In genomic region chr7:30094646-30095429, GRCm38 (mm10) we compare ENCODE assay signal across 8 mouse cellular contexts. TPM values are rescaled to one million over a fixed set of nuclear protein-coding genes. Genes with fewer than 3 reads are reported as not detected.
DNase-seq lines count a peak whose midpoint lies in the region; ATAC-seq and TF ChIP-seq lines count a peak whose summit lies in the region.

Gene Zfp260, plus strand, starts transcription at chr7:30094777.

- DNase-seq in ES-E14 (ENCODE audit: low read depth, low spot score), result peak; percentile 91
- DNase-seq in cerebellum, adult 11-12 months, result peak; percentile 89
- DNase-seq in heart, postnatal 25 days (ENCODE audit: low spot score), result peak; percentile 81
- peak; percentile 88 to 97 for DNase-seq in layer of hippocampus, adult 18-20 months (ENCODE audit: low spot score in 2 of 2)
- DNase-seq in lung, adult 2 months, result peak; percentile 86
- DNase-seq in thymus, adult 18-20 months, result peak; percentile 82 to 90

- peak within 1 kb of the TSS; percentile 95 for H3K9ac ChIP-seq in ES-E14 (ENCODE audit: insufficient read depth, low read depth, low read length, poor library complexity, severe bottlenecking)
- H3K9ac ChIP-seq in forebrain, embryonic 15.5 days (replicated peaks), result peak within 1 kb of the TSS; percentile 93

- no peaks in the 10 kb centered on the region for H3K9me3 ChIP-seq in ES-E14 (ENCODE audit: control insufficient read depth, insufficient read depth, low read depth, low read length)
- no peaks in the 10 kb centered on the region for H3K9me3 ChIP-seq in forebrain, embryonic 15.5 days

- peaks cover 2 to 18% of the 10 kb centered on the region in 2 experiments; a peak in 2 of 4 replicates for H3K4me1 ChIP-seq in ES-E14 (ENCODE audit: control insufficient read depth in 2 of 2, insufficient read depth in 2 of 2, low read length in 2 of 2, poor library complexity in 1 of 2)
- H3K4me1 ChIP-seq in forebrain, embryonic 15.5 days, result peaks cover 42% of the 10 kb centered on the region
- H3K4me1 ChIP-seq in lung, adult 2 months (ENCODE audit: control insufficient read depth, insufficient read depth, low read length), result peaks cover 7% of the 10 kb centered on the region; the same call in 1 of the 2 replicates

- H3K27me3 ChIP-seq in forebrain, embryonic 15.5 days, result no peaks in the 10 kb centered on the region

- intact Hi-C loops in heart, postnatal 25 days (cut with DNase I), result no loop called here

- peak within 1 kb of the TSS; percentile 80 for H3K27ac ChIP-seq in ES-E14 (ENCODE audit: insufficient read depth, low read depth, low read length, poor library complexity, severe bottlenecking)
- peak within 1 kb of the TSS; percentile 99 for H3K27ac ChIP-seq in forebrain, embryonic 15.5 days (replicated peaks)

- H3K36me3 ChIP-seq in ES-E14 (ENCODE audit: control insufficient read depth, insufficient read depth, low read length, poor library complexity, severe bottlenecking), result no peaks in the 10 kb centered on the region
- peaks cover 13% of the 10 kb centered on the region; the same call in 1 of the 2 replicates for H3K36me3 ChIP-seq in forebrain, embryonic 15.5 days

- peak within 1 kb of the TSS; percentile 69 for H3K4me2 ChIP-seq in forebrain, embryonic 15.5 days (replicated peaks)

- WGBS in forebrain, embryonic 15.5 days, result 0% methylated on average over 26 of the region's 26 CpGs
- whole genome bisulfite sequencing in lung, adult 2 months, result under 1% methylated on average over 26 of the region's 26 CpGs

- in situ Hi-C loops in ES-E14 (cut with MboI; ENCODE audit: low sequenced_read_pairs in 2 of 2, unreplicated experiment in 2 of 2), result no loop called here

- peak; percentile 82; the same call in 1 of the 2 replicates for TF ChIP-seq POLR2A in lung, adult 2 months (IDR thresholded peaks at IDR 0.05; ENCODE audit: borderline replicate concordance, extremely low read depth, low read depth, low read length)

- no peak for TF ChIP-seq CTCF in lung, adult 2 months (IDR thresholded peaks at IDR 0.05; ENCODE audit: insufficient read depth, low read length)

- H3K4me3 ChIP-seq in ES-E14 (ENCODE audit: insufficient read depth in 1 of 2, low read depth in 1 of 2, low read length in 2 of 2, poor library complexity in 1 of 2, severe bottlenecking in 1 of 2), result peak within 1 kb of the TSS; percentile 77 to 82
- peak within 1 kb of the TSS; percentile 70 for H3K4me3 ChIP-seq in forebrain, embryonic 15.5 days
- peak within 1 kb of the TSS; percentile 95 for H3K4me3 ChIP-seq in lung, adult 2 months (replicated peaks; ENCODE audit: extremely low read depth, low read depth, low read length)

- ATAC-seq in forebrain, embryonic 15.5 days (replicated peaks), result peak; percentile 79
- ATAC-seq in neutrophil, adult 5-6 weeks (ENCODE audit: extremely low read depth, insufficient number of reproducible peaks, low FRiP score, poor library complexity, severe bottlenecking), result peak; percentile 57

TF ChIP-seq in ES-E14, 5 proteins besides CTCF, POLR2A, EP300 and RAD21:
- TF ChIP-seq ZC3H11A (IDR thresholded peaks at IDR 0.05; ENCODE audit: borderline replicate concordance, low read depth, low read length) (no peak), ZNF384 (IDR thresholded peaks at IDR 0.05; ENCODE audit: low read depth, low read length) (no peak), CHD2 (IDR thresholded peaks at IDR 0.05; ENCODE audit: low read depth, low read length) (0 out of 2 replicates have a peak, but pooled peaks have one; percentile 68), MAFK (IDR thresholded peaks at IDR 0.05; ENCODE audit: insufficient read depth, low read depth, low read length) (no peak), HCFC1 (IDR thresholded peaks at IDR 0.05; ENCODE audit: borderline replicate concordance, insufficient read depth, low read length) (peak; percentile 92)

RNA-seq across cellular contexts. Expression of gene Zfp260, which starts in this region (rescaled TPM):
- total RNA-seq in ES-E14 (2012; rRNA removed), result 33.5 and 40.4 TPM in 2 replicates
- polyA plus RNA-seq in forebrain, embryonic 15.5 days (2015; fragmentation: Nextera tagmentation; extraction: Ambion mirVana), result 112 and 122 TPM in 2 replicates
- 10 to 100 TPM; 30.7 to 37.3 TPM for total RNA-seq in heart, postnatal 25 days (2021)
- total RNA-seq in layer of hippocampus, adult 18-20 months (2021), result 10 to 100 TPM; 75.7 to 78.3 TPM
- polyA plus RNA-seq in lung, adult 2 months (2012; rRNA removed), result 11.4 and 17.6 TPM in 2 replicates
- total RNA-seq in neutrophil, adult 5-6 weeks (2017), result 42.7 and 44.6 TPM in 2 replicates

Comparison
In these comparisons a context has a peak if more than half of its experiments do, and no peak if none do; other contexts are left out.
1. Peak in every context shown above with its lines: DNase-seq, ATAC-seq, H3K4me3 ChIP-seq and H3K27ac ChIP-seq.